Mouse (Mus musculus) myocyte (in vitro differentiated cells): ENCODE measurements at regions not wholly inside any gene's neighbourhood (a gene's known extent, or its start where the extent isn't known, plus 50 kb on each side); places are given as distances from the start of the nearest gene placed in this dataset.

Experiments used
- CEBPB ChIP-seq: IDR thresholded peaks from 2 replicates; pipeline ENCODE4 v1.6.1; 2011; ENCODE audit warnings: mild to moderate bottlenecking, moderate library complexity; ENCODE audit not compliant: poor library complexity, insufficient read depth, severe bottlenecking
- TCF12 ChIP-seq: IDR thresholded peaks from one replicate; pipeline ENCODE4 v1.6.1; 2011; ENCODE audit warnings: mild to moderate bottlenecking, control low read depth; ENCODE audit not compliant: poor library complexity, insufficient read depth, severe bottlenecking

DNA sequence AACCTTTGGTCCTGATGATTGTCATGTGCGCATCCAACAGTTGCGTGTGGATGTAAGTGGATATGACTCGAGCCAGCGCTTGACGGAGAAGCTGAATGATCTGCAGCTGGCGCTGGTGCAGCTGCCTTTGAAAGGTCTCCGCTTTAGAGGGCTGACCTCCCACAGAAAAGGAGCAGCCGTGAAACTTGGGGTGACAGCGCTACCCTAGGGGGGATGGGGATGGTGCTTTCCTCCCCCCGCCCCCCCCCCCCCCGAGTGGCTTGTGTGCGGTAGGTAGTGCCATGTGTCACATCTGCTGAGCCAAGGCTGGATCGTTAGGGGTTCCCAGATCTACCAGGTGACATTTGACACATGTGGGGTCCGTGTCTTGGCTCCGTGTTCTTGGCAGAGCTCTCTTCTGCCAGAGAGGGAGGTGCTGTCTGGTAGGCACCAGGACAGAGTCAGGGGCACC is 118.7 kb downstream of the Asb1 start:
- TF ChIP-seq CEBPB (no peak), TCF12 (no peak)
